Mouse (Mus musculus) right cerebral cortex, postnatal 14 days (tissue): ENCODE measurements around the gene Erc2.

Experiments
- DNase-seq: peaks from one replicate; pipeline ENCODE4 v3.0.0; 2022

The Erc2 gene

DNA sequence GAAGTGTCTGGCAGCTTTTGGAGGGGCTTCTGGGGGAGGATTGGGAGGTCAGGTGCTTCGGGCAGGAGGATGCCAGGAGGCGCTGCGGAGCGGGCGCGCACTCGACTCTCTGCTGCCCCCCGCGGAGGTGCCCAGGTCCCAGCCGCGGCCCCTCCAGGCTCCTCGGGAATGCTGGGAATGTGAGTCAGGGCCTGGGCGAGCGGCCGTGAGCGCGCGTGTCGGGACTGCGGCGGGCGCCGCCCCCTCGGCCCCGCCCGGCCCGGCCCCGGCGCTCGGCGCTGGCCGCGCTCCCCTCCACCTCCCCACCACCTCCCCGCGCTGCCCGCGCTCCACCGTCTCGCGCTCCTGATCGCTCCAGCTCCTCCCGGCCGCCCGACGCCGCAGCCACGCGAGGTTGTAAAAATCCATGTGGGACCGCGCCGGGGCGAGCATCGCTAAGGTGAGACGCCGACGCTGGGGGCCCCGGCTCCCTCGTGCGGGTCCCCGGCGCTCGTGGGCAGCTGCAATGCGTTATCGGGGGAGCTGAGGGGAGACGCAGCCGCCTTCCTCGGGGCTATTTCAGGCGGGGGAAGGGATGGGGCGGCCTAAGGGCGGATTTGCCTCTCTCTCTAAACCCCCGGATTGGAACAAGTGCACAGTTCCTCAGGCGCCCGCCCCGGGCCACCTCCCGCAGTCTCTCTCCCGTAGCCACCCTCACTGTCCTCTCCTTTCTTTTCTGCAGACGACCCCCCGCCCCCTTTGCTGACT is at the start of gene Erc2:
Gene Erc2, plus strand, starts transcription at position 253 of the 747 bp plus-strand sequence.
- DNase-seq, result peak; percentile 87

DNA sequence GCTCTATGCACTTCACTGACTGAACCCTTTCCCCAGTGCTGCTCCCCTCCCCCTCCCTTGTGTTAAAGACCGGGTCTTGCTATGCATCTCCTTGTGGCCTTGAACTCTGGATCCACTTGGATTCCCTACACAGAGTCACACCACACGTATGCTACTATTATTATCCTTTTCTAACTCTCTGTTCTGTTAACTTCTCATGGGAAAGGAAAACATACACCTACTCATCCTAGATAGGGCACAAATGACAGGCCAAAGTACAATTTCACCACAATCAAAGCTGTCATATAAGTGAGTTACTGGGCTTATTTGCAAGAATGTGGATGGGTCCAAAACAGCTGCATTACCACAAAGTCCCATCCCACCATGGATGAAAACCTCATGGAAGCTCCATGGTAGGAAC is 43.8 kb upstream of the Erc2 start:
- no peak for DNase-seq

DNA sequence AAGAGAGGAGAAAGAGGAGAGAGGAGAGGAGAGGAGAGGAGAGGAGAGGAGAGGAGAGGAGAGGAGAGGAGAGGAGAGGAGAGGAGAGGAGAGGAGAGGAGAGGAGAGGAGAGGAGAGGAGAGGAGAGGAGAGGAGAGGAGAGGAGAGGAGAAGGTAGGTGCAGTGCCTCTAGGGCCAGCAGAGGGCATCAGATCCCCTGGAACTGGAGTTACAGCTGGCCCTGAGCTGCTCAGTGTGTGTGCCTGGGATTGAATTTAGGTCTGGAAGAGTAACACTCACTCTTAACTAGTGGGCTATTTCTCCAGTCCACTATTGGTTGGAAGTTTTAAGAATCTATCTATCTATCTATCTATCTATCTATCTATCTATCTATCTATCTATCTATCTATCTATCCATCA is 32.6 kb upstream of the Erc2 start:
- peak; percentile 25 for DNase-seq

DNA sequence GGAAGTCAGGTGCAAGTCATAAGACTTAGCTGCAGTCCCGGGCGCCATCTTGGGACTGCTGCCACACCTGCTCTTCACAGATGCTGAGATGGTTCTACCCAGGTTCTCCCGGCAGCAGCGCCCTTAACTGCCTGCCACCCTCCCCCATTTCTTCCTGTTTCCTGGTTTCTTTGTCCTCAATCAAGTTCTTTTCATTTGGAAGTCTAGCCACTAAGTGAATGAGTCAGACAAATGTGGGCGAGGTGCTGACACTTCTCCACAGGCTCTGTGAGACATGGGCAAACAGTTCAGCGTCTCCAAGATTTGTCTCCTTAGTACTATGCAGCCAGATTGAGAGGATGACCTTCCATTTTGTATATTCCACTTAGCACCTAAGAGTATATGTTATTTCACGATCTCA is 30.1 kb upstream of the Erc2 start:
- no peak for DNase-seq

DNA sequence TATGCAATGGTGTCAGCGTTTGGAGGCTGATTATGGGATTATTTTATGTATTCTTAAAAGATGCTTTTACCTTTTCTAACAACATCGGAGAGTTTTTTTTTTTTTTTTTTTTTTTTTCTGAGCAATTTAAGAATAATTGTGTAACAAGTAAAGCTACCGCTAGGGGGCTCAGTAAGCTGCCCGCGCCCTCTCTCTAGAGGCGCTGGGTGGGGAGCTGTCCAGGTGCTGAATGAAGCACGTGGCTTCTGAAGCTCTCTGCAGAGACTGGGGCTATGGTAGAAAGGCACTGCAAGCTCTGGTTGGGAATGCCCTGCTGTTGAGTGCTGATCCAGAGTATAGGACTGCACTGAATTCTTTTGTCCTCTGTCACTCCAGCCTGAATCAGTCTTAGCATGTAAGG is 26.0 kb upstream of the Erc2 start:
- peak; percentile 65 for DNase-seq

DNA sequence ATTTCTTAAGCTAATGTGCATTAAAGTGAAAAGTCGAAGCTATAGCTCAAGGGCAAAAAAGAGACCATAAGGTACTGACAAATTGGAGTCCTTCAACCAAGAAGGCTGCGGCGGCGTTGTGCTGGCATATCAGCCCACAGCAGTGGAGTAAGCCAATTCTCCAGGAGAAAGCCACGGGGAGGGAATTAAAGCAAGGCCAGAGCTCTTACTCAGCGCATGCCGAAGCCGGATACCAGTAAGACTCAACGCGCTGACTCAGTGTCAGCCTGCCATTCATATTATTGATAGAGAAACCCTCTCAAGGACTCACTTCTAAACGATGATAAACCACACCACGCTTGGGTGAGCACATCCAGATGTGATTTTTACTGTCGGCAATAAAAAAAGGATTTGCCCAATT is 20.1 kb upstream of the Erc2 start:
- DNase-seq, result no peak

DNA sequence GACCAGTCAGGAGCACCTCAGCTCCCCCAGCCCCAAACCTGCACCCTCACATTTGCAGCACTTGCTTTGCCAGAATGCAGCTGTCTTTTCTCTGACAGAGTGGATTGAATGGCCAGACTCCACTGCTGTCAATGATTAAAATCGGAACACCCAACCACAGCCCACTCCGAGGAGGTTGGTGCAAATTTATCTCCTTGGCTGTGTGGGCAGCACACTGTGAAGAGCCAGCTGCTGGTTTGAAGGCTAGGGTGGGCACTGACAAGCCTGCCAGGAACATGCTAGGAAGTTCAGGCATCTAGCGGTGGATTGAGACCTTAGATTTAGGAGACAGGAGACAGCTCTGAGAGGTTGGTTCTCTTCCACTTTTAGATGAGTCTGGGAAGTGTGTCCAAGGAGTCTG is 14.8 kb upstream of the Erc2 start:
- DNase-seq, result no peak

DNA sequence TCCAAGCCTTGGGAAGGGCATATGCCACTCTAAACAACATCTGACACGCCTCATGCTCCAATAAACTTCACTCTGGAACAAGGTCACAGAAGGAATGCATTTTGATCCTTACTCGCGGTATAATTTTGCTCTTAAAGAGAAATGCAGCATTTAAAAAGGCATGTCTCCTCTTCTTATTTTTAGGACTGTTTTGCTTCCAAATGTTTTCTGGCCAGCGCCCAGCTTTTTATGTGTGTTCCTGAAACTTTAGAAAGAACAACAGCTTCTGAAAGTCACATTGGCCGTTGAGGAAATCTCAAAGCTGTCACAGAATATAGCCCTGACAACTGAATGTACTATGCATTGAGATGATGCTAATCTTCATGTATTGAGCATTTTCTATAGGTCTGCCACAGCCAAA is 8.5 kb upstream of the Erc2 start:
- peak; percentile 35 for DNase-seq

DNA sequence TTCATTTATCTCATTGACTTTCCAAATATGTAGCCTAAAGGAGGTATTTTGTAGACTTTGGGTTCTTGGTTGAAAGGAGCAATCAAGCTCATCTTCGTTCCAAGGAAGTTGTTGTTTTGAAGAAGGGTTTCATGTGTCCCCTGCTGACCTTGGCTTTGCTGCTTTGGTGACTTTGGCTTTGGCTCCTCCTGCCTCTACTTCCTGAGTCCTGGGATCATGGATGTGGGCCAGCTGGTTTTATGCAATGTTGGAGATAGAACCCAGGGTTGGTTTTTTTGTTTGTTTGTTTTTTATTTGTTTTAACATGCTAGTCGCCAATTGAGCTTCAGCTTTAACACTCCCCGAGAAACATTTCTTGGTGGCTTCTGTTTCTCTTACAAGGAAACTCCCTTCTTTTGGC is 4.9 kb upstream of the Erc2 start:
- no peak for DNase-seq

DNA sequence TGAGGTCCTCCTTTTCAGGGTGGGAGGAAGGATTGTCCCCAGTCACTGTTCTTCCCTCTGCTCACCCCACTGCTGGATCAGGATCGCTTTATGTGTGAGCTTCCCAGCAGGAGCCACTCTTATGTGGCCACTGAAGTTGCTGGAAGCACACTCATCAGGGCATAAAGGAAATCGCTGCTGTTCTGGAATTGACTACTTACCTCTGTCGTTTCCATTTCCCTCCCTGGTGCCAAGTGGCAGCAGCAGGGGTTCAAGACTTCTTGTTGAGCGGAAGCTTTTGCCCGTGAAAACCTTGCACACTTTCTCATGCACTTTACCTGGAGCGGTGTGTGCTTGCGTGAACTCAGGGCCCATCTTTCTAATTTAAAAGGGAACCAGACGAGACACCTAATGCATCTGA is 652 bp upstream of the Erc2 start:
- DNase-seq, result no peak

DNA sequence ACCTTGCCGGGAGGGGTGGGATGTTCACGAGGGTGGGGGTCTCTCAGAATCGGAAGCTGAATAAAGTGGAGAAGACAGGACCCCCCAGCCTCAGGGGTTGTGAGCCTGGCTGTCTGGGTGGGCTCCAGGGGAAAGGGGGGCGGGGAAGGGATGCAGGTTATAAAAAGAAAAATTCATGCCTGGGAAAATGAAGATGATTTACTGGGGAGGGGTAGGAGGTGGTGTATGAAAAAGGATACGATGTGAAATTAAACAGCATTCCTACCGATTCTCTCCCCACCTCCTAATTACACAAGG is 643 bp downstream of the Erc2 start:
- DNase-seq, result no peak

DNA sequence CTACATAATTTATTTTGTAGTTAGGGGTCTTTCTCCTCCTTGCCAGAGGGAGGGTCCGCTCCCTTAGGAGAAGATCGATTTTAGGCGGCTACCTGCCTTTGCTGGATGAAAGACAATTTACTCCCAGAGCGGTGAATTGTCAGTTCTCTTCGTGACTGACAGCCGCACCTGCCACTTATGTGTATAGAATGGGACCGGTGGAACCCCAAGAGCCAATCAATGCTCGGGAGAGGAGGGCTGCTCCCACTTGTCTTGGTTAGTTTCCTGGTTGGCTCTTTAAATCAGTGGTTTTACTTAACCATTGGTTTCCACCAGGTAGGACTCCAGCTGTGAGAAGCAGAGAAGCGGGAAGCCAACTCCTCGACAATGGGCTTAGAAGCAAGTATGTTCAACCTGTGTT is 1.1 kb downstream of the Erc2 start:
- DNase-seq, result peak; percentile 69

DNA sequence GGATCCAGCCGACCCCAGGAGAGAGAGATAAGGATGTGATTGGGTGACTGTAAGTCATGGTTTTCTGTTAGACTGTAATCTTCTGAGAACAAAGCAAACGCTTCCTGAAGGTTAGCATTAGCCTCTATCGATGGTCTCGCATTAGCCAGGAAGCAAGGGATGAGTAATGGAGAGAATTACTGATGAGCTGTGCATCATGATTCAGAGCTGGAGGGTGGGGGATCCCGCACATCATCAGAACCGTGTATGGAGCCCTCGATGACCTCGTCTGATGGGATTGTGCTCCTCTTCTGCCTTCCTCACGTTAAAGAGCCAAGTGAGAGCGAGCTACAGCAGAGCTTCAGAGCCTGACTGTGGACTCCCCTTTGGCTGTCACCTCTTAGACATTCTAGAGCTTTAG is 6.5 kb downstream of the Erc2 start:
- DNase-seq, result no peak

DNA sequence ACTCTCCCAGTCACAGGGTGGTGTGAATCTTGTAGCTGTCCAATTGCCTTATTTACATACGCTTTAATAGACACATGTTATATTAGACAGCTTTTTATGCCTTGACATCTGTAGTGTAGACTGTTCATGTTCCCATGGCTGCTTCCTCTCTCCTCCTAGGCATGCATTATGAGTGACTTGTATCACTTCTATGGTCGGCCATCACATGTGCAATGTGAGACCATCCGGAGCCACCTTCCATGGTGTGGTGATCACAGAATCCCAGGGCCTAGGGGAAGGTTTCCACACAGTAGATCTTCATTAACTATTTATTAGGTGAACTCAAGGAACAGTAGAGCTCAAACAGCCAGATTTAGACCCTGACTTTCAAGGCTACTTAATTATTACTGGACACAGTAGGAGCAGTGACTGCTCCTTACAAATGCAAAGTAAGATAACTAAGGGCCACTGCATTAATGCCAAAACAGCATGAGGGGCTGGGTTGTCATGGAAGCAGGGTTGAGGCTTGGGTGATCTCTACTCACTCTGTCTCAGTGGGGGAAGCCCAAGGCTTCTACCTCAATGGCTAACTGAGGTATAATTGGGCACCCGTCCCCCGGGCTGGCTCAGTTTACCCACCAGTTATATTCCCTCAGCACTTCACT is 7.3 kb downstream of the Erc2 start:
- no peak for DNase-seq

DNA sequence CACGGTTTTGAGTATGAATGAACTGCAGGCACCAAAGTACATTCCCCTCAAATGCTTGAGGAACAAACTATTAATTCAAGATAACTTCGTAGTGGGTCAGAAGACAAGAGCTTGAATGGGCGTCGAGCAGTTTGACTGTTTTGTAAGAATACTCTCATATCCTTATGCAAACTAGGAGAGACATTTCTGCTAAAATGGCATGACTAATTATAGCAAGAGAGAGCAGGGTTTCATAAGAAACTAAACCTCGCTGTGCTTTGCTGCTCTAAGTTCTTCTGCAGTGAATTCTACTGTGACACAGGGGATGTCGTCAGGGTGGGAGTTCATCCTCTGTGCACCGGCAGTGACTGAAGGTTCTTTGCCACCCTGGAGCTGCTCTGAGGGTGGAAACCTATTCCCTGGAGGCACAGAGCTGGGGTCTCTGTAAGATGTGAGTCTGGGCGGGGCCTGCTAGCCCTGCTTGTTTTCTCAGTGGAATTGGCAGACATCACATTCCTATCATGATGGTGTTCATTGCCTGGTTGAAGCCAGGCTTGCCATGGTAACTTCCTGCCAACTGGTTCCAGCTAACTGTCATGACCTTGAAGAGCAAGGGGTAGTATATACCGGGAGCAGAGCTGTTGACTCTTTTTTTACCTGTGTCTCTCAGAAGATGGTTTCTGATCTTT is 8.9 kb downstream of the Erc2 start:
- no peak for DNase-seq

DNA sequence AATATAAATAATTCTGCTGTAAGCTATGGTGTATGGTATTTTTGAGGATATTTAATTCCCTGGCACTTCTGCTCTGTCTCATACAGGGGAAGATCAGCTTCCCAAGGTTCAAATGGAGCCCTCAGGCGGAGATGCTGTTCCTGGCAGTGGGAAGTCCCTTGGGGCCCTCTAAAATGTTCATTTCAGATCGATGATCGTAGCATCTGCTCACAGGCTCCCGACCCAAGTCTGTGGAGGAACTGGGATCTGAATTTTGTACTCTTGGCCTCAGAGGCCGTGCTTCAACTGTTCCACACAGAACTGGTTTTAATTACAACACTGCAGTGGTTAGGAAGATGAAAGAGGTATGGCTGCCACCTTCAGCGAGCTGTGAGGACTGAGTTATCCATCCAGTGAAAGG is 12.5 kb downstream of the Erc2 start:
- DNase-seq, result no peak

DNA sequence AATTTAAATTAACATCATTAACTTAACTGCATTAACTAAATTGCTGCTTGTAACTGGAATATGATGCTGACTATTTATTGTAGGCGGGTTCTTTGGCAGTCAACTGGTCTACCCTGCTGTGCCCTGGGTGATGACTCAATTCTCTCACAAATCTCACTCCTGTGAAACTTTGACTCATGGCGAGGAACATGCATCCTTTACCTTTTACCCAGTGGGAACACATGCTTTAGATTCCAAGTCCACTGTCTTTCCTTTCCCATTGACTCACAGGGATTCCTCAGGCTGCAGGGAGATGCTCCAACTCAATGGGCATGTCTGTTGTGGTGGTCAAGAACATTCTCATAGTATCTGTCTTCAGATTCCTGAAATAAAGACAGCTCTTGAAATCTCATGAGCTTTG is 14.3 kb downstream of the Erc2 start:
- DNase-seq, result no peak

DNA sequence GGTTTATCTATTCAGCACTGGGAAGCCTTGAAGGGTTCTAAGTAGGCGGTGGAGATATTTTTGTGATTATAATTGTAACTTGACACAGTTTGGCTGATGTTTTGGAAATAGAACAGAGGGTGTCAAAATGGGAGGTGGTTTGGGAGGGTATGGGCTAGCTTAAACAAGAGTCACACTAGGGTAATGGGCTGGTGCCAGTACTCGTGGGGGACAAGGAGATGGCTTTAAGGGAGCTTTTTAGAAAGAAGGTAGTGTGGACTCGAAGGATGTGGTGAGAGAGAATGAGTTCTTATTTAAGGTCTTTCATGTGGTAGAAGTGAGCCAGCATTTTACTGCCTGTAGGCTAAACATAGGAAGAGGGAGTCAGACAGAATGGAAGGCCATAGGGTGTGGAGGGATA is 19.2 kb downstream of the Erc2 start:
- DNase-seq, result no peak

DNA sequence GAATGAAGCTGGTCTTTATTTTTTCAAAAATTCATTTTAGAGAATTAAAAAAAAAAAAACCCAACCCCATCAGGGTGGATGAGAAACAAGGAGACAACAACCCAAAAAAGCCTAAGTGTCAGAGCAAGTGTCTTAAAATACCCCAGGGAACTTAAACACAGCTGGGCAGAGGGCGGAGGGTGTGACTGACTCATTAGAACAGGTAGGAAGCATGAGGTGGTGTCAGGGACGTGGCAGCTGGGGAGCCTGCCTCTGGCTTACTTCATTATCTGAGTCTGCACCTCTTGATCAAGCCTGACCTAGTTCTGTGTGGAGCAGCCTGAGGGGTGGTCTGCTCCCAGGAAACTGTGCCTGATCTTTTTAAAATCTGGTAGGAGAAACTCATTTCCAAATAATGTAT is 20.8 kb downstream of the Erc2 start:
- DNase-seq, result no peak

DNA sequence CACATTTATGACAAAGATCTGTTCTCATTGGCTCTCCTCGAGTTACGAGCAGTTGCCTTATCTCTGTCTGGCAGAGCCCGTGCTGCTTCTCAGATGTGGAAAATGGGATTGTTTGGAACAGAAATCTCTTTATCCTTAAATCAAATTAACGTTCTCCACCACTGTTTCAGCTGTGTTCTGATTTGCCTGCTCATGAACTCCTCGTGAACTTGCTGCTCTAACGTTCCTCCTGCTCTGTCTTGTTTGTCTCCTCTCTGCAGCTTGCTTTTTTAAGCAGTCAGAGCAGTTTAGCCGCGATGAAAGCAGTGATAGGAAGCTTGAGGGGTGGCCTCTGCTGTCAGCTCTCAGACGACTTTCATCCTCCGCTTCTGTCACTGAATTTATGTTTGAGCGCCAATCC is 32.4 kb downstream of the Erc2 start:
- DNase-seq, result no peak

DNA sequence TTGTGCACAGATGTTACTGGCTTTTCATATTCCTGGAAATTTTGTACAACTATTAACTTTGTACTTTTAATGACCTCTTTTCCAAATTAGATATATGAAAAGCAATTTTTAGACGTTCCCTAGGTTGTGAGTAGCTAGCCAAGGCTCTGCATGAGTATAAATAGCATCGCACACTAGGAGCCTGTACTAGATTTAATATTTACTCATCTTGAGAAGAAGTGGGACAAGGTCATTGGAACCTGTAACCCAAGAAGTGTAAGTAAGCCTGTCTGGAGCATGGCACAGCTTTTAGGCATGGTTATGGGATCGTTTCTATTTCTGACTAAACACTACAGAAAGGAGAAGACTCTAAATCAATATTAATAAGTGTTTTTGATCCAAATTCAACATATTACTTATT is 36.4 kb downstream of the Erc2 start:
- DNase-seq, result no peak

DNA sequence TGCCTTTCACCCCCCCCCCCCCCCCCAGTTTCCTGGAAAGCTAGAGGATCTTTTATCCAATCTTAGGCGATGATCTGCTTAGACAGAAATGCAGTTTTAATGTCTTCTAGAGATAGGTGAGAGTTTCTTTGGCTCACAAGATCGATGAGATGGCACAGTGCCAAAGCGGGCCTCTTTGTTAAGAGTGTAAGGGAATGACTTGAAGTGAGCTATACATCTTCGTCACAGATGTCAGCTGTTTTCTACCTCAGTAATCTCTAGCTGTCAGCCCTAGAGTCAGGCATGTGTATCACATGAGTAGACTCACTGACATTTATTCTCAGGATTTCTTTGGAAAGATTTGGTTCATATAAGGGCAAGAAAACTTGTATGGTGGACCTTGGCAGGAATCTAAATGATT is 39.2 kb downstream of the Erc2 start:
- DNase-seq, result peak; percentile 56

DNA sequence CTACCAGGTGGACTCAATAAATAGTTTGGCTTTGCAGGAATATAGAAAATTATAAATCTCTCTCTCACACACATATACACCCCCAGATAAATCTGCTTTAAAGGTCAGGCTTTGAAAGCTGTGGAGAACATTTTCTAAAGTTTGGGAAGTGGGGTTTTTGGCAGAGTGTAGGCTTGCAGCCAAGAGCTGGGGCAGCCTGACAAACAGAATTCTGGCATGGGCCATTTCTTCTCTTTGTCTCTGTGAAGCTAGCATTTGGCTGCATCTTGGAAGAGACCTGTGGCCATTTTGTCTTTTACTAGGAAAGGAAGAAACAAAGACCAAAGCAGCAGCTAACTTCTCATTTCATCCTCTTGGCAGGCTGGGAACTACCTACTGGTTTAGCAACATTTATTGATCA is 40.0 kb downstream of the Erc2 start:
- peak; percentile 19 for DNase-seq

DNA sequence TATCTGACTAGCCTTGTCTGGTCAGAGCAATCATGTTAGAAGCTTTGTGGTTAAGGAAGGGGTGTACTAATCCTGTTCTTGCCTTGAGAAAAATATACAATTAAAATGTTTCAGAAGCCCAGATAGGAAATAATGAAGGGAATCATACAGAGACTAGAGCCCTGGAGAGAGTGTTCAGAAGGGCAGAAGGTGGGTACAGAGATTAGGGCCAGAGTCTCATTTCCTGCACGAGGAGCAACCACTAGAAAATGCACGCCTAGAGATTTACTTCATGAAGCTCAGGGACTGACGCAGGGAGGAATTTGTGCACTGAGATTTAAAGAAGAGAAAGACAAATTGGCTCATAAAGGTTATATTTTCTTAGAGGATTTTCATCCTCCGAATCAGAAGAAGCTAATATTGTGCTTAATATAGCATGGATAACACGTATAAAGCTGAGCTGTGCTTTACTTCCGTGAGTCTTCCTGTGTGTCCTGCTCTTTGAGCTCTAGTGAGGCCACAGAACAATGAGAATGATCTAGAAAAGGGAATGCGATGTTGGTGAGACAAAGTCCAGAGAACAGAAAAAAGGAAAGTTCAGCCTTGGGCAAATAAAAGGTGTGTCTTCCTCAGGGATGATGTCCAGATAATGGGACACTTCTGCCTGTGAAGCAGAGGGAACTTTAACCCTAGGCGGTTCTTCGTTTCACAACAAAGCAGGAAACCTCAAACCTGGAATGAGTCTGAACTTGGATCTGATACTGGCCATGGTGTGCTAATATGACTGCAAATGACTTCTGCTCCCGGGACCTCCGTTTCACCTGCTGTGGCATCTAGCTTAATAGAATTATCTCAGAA is 45.0 kb downstream of the Erc2 start:
- DNase-seq, result no peak
